Mouse (Mus musculus) B cell, adult 67 days (primary cell): ENCODE data around the gene Rmnd5a. TPM values are rescaled to one million over a fixed set of nuclear protein-coding genes. Genes with fewer than 3 reads are reported as not detected.

ENCODE experiments used
- total RNA-seq, 2 experiments: library from RNA; stranded (reverse); gene quantifications; 4 replicates each; pipeline ENCODE4 v1.2.4; 2023

Gene Rmnd5a
- 10 to 100 TPM; 59.6 to 63.7 TPM for total RNA-seq

GRCm38 (mm10) chr6:71440492-71441250 lies at the start of gene Rmnd5a:
TSS of gene Rmnd5a (minus strand) at chr6:71440637.

GRCm38 (mm10) chr6:71373249-71373775 lies 67.1 kb downstream of the Rmnd5a start, which contains the start of gene Cd8a:
TSS of gene Cd8a (plus strand) at chr6:71373427.

Other genes starting within 250 kb of the Rmnd5a start
- not detected for gene Fabp1, start 240.8 kb downstream of the Rmnd5a start, total RNA-seq
- gene Krcc1, start 169.0 kb downstream of the Rmnd5a start, total RNA-seq: 10 to 100 TPM; 32.3 to 41.4 TPM
- not detected for gene Smyd1, start 118.4 kb downstream of the Rmnd5a start, total RNA-seq
- 1 to 10 TPM in 1 of 2 experiments, not detected in 1; 1.5 TPM for gene Cd8b1, start 117.8 kb downstream of the Rmnd5a start, total RNA-seq
- 1 to 10 TPM in 1 of 2 experiments, under 1 TPM in 1; 0.18 to 1.5 TPM for gene Cd8a, start 67.2 kb downstream of the Rmnd5a start, total RNA-seq
- 10 to 100 TPM; 27.0 to 28.6 TPM for gene Rnf103, start 53.3 kb upstream of the Rmnd5a start, total RNA-seq
- 10 to 100 TPM; 63.2 to 65.1 TPM for gene Chmp3, start 103.2 kb upstream of the Rmnd5a start, total RNA-seq
- 100 to 1,000 TPM; 102 to 133 TPM for gene Kdm3a, start 192.4 kb upstream of the Rmnd5a start, total RNA-seq